Comparison of ENCODE assay signal across 30 mouse cellular contexts in genomic region chr3:152724446-152724845, GRCm38 (mm10). TPM values are rescaled to one million over a fixed set of nuclear protein-coding genes. Genes with fewer than 3 reads are reported as not detected.
DNase-seq lines count a peak whose midpoint lies in the region; ATAC-seq and TF ChIP-seq lines count a peak whose summit lies in the region.
"Had no signal": no experiment of that assay in that cellular context is flagged by ENCODE, and none has a peak within 500 bp of the region (broad histone marks: within the 10 kb centered on the region; RNA-seq: fewer than 3 reads in every experiment).

No protein-coding gene starts in this region.

- intact Hi-C loops in left cerebral cortex, adult 2 months (cut with DNase I) = loop anchor here (5.0 kb wide), 1 partner anchor 132 kb away; no protein-coding TSS in a partner anchor
- intact Hi-C loops in left cerebral cortex, postnatal 4 days (cut with DNase I) = no loop called here

- H3K4me1 ChIP-seq in intestine, embryonic 14.5 days (replicated peaks; ENCODE audit: control insufficient read depth, insufficient read depth, low read length) = no peaks in the 10 kb centered on the region
- H3K4me1 ChIP-seq in intestine, embryonic 16.5 days (ENCODE audit: control insufficient read depth, insufficient read depth, low read length) = no peaks in the 10 kb centered on the region
- H3K4me1 ChIP-seq: embryonic facial prominence, embryonic 12.5 days; liver, embryonic 12.5 days had no signal

- no peaks in the 10 kb centered on the region for H3K9me3 ChIP-seq in intestine, embryonic 14.5 days (ENCODE audit: control insufficient read depth, low read length)
- no peaks in the 10 kb centered on the region for H3K9me3 ChIP-seq in intestine, embryonic 16.5 days (ENCODE audit: control insufficient read depth, low read length)
- H3K9me3 ChIP-seq: embryonic facial prominence, embryonic 12.5 days; heart, embryonic 12.5 days; hindbrain, embryonic 13.5 days; liver, embryonic 12.5 days had no signal

- WGBS in intestine, embryonic 14.5 days = 87% methylated on average over 9 of the region's 9 CpGs
- 88% methylated on average over 9 of the region's 9 CpGs for WGBS in intestine, embryonic 16.5 days

- TF ChIP-seq CTCF in left cerebral cortex, adult 2 months (IDR thresholded peaks at IDR 0.05) = no peak

- H3K36me3 ChIP-seq in intestine, embryonic 14.5 days (ENCODE audit: control insufficient read depth, insufficient read depth, low read length) = 0 out of 2 replicates have a peak, but pooled peaks cover 8% of the 10 kb centered on the region
- H3K36me3 ChIP-seq in intestine, embryonic 16.5 days (ENCODE audit: control insufficient read depth, insufficient read depth, low read length) = no peaks in the 10 kb centered on the region; the same call in 1 of the 2 replicates

- peak; percentile 7 for DNase-seq in intestine, embryonic 14.5 days (ENCODE audit: low spot score)
- DNase-seq in left cerebral cortex, adult 2 months (ENCODE audit: extremely low spot score in 1 of 2, low spot score in 2 of 2) = peak; percentile 39 to 42
- DNase-seq in left cerebral cortex, postnatal 4 days = no peak
- DNase-seq in right cerebral cortex, postnatal 25 days = peak; percentile 48
- no peak for DNase-seq in right cerebral cortex, postnatal 4 days
- DNase-seq in cerebellum, adult 9-10 months = no peak
- DNase-seq: adrenal gland, postnatal 25 days; B cell, adult 2 months; cerebellum, adult 2 months; cerebellum, postnatal 36 days; embryo, embryonic 11 days; gastrocnemius, postnatal 25 days; heart, adult 18-20 months; heart, postnatal 4 days; kidney, adult 11 months; kidney, postnatal 14 days; liver, postnatal 0 days; lung, postnatal 36 days; thymus, adult 18-20 months; thymus, postnatal 25 days had no signal

- no peak for ATAC-seq in intestine, embryonic 14.5 days (replicated peaks; ENCODE audit: low FRiP score, low TSS enrichment, low read depth)
- no peak for ATAC-seq in intestine, embryonic 16.5 days
- ATAC-seq: forebrain, embryonic 14.5 days; liver, embryonic 12.5 days; liver, postnatal 0 days; midbrain, embryonic 16.5 days had no signal

- no peak overlapping the region for H3K4me2 ChIP-seq in intestine, embryonic 14.5 days (ENCODE audit: low read length)
- no peak overlapping the region for H3K4me2 ChIP-seq in intestine, embryonic 16.5 days (ENCODE audit: low read depth, low read length)
- H3K4me2 ChIP-seq: embryonic facial prominence, embryonic 12.5 days; heart, embryonic 12.5 days; hindbrain, embryonic 13.5 days; liver, embryonic 12.5 days; midbrain, embryonic 11.5 days had no signal

- no peaks in the 10 kb centered on the region for H3K27me3 ChIP-seq in intestine, embryonic 14.5 days (replicated peaks; ENCODE audit: control insufficient read depth, insufficient read depth, low read length)
- no peaks in the 10 kb centered on the region for H3K27me3 ChIP-seq in intestine, embryonic 16.5 days (replicated peaks; ENCODE audit: control insufficient read depth, insufficient read depth, low read length)
- H3K27me3 ChIP-seq: embryonic facial prominence, embryonic 12.5 days; heart, embryonic 12.5 days; hindbrain, embryonic 13.5 days; liver, embryonic 12.5 days had no signal

- no peak overlapping the region for H3K4me3 ChIP-seq in intestine, embryonic 14.5 days (ENCODE audit: low read depth, low read length)
- no peak overlapping the region for H3K4me3 ChIP-seq in intestine, embryonic 16.5 days (ENCODE audit: low read length)
- no peak overlapping the region for H3K4me3 ChIP-seq in left cerebral cortex, adult 2 months
- H3K4me3 ChIP-seq: embryonic facial prominence, embryonic 12.5 days; heart, embryonic 12.5 days; hindbrain, embryonic 13.5 days; liver, embryonic 12.5 days had no signal

- no peak overlapping the region for H3K9ac ChIP-seq in intestine, embryonic 14.5 days (ENCODE audit: low read length)
- no peak overlapping the region for H3K9ac ChIP-seq in intestine, embryonic 16.5 days (ENCODE audit: low read depth, low read length)
- H3K9ac ChIP-seq: embryonic facial prominence, embryonic 12.5 days; heart, embryonic 12.5 days; hindbrain, embryonic 13.5 days; liver, embryonic 12.5 days; liver, postnatal 0 days had no signal

- no peak overlapping the region for H3K27ac ChIP-seq in intestine, embryonic 14.5 days (ENCODE audit: low read depth)
- H3K27ac ChIP-seq in intestine, embryonic 16.5 days (ENCODE audit: low read length) = no peak overlapping the region
- peak overlapping the region; percentile 50 for H3K27ac ChIP-seq in left cerebral cortex, adult 2 months
- H3K27ac ChIP-seq: embryonic facial prominence, embryonic 12.5 days; hindbrain, embryonic 13.5 days; liver, embryonic 12.5 days; stomach, postnatal 0 days had no signal

RNA-seq across cellular contexts. Expression of gene Pigk, which starts 10.5 kb away (rescaled TPM):
- polyA plus RNA-seq in intestine, embryonic 14.5 days (2014; fragmentation: Nextera tagmentation; extraction: Ambion mirVana) = 41.8 and 42.9 TPM in 2 replicates
- 32.8 and 35.9 TPM in 2 replicates for polyA plus RNA-seq in intestine, embryonic 16.5 days (2015; fragmentation: Nextera tagmentation; extraction: Ambion mirVana)
- 10 to 100 TPM; 49.8 to 51.9 TPM for total RNA-seq in left cerebral cortex, adult 2 months (2021)
- total RNA-seq in left cerebral cortex, postnatal 4 days (2021) = 10 to 100 TPM; 34.1 to 43.3 TPM

RNA-seq across cellular contexts. Expression of gene Ak5, which starts 56.3 kb away (rescaled TPM):
- polyA plus RNA-seq in intestine, embryonic 14.5 days (2014; fragmentation: Nextera tagmentation; extraction: Ambion mirVana) = 3.2 and 3.6 TPM in 2 replicates
- polyA plus RNA-seq in intestine, embryonic 16.5 days (2015; fragmentation: Nextera tagmentation; extraction: Ambion mirVana) = 0.99 and 1.6 TPM in 2 replicates
- total RNA-seq in left cerebral cortex, adult 2 months (2021) = 100 to 1,000 TPM; 139 to 148 TPM
- total RNA-seq in left cerebral cortex, postnatal 4 days (2021) = 10 to 100 TPM; 37.3 to 47.7 TPM
- total RNA-seq: heart, adult 18-20 months; megakaryocyte, adult 5-6 weeks had no signal

Comparison
In these comparisons a context has a peak if more than half of its experiments do, and no peak if none do; other contexts are left out.
1. DNase-seq: peak in intestine, embryonic 14.5 days (single experiment), left cerebral cortex, adult 2 months (2 of 2) and right cerebral cortex, postnatal 25 days (single experiment); none in left cerebral cortex, postnatal 4 days (single experiment), right cerebral cortex, postnatal 4 days (single experiment) and cerebellum, adult 9-10 months (single experiment).